Mouse (Mus musculus): ENCODE results near the gene Fhod1. TPM values are rescaled to one million over a fixed set of nuclear protein-coding genes. Genes with fewer than 3 reads are reported as not detected.

Gene Fhod1
- total RNA-seq, 4 experiments from 2014 or later = 21.1 to 28.8 (median 23.9) TPM

Small RNA genes lying within 50 kb of the gene (microRNA-seq; reads per million reads assigned to microRNA genes)
- gene Gm27320 (not detected), gene Mir328 (2,559 reads per million, percentile 87 among the genes with 10 or more reads in this experiment)

Other genes with a start within 250 kb of the Fhod1 start
- not detected for gene Ces4a, start 216.2 kb downstream of the Fhod1 start, total RNA-seq (2022)
- gene Cbfb, start 177.3 kb downstream of the Fhod1 start, total RNA-seq (2022) = 10 to 100 TPM; 87.8 to 96.8 (median 94.6) TPM
- gene D230025D16Rik, start 122.8 kb downstream of the Fhod1 start, total RNA-seq (2022) = 10 to 100 TPM; 24.7 to 38.2 (median 32.9) TPM
- gene B3gnt9, start 92.8 kb downstream of the Fhod1 start, total RNA-seq (2022) = 1 to 10 TPM; 1.1 to 1.7 (median 1.4) TPM
- 1 to 10 TPM; 2.3 to 4.2 (median 3.1) TPM for gene Tradd, start 83.3 kb downstream of the Fhod1 start, total RNA-seq (2022)
- 1 to 10 TPM in 2 of 4 experiments, under 1 TPM in 2; 0.36 to 1.3 (median 0.94) TPM for gene Fbxl8, start 83.3 kb downstream of the Fhod1 start, total RNA-seq (2022)
- 10 to 100 TPM in 2 of 4 experiments, 1 to 10 TPM in 2; 8.8 to 12.6 (median 10.9) TPM for gene Hsf4, start 78.2 kb downstream of the Fhod1 start, total RNA-seq (2022)
- gene Nol3, start 71.8 kb downstream of the Fhod1 start, total RNA-seq (2022) = 10 to 100 TPM; 30.0 to 40.5 (median 34.4) TPM
- under 1 TPM; 0.27 to 0.65 (median 0.42) TPM for gene 4931428F04Rik, start 58.1 kb downstream of the Fhod1 start, total RNA-seq (2022)
- 1 to 10 TPM in 2 of 4 experiments, under 1 TPM in 2; 0.94 to 2.5 (median 1.4) TPM for gene Exoc3l, start 51.9 kb downstream of the Fhod1 start, total RNA-seq (2022)
- gene E2f4, start 50.3 kb downstream of the Fhod1 start, total RNA-seq (2022) = 10 to 100 TPM; 28.1 to 37.8 (median 33.7) TPM
- 1 to 10 TPM in 3 of 4 experiments, under 1 TPM in 1; 0.99 to 2.7 (median 1.4) TPM for gene Elmo3, start 42.4 kb downstream of the Fhod1 start, total RNA-seq (2022)
- gene Lrrc29, start 21.7 kb downstream of the Fhod1 start, total RNA-seq (2022) = 1 to 10 TPM in 3 of 4 experiments, under 1 TPM in 1; 0.82 to 1.3 (median 1.0) TPM
- 10 to 100 TPM; 20.9 to 24.2 (median 22.9) TPM for gene Tmem208, start 21.6 kb downstream of the Fhod1 start, total RNA-seq (2022)
- under 1 TPM; 0.38 to 0.65 (median 0.52) TPM for gene Slc9a5, start 890 bp upstream of the Fhod1 start, total RNA-seq (2022)
- under 1 TPM in 1 of 4 experiments, not detected in 3; 0.12 TPM for gene Plekhg4, start 25.3 kb upstream of the Fhod1 start, total RNA-seq (2022)
- under 1 TPM in 2 of 4 experiments, not detected in 2; 0.08 to 0.49 TPM for gene Kctd19, start 65.5 kb upstream of the Fhod1 start, total RNA-seq (2022)
- under 1 TPM in 2 of 4 experiments, not detected in 2; 0.70 TPM for gene Lrrc36, start 65.6 kb upstream of the Fhod1 start, total RNA-seq (2022)
- gene Tppp3, start 123.6 kb upstream of the Fhod1 start, total RNA-seq (2022) = 10 to 100 TPM; 22.7 to 38.8 (median 34.2) TPM
- 10 to 100 TPM; 10.3 to 11.7 (median 11.4) TPM for gene Zdhhc1, start 148.9 kb upstream of the Fhod1 start, total RNA-seq (2022)
- gene Hsd11b2, start 170.8 kb upstream of the Fhod1 start, total RNA-seq (2022) = under 1 TPM in 2 of 4 experiments, not detected in 2; 0.12 to 0.62 TPM
- gene Atp6v0d1, start 218.1 kb upstream of the Fhod1 start, total RNA-seq (2022) = 10 to 100 TPM; 42.2 to 45.3 (median 44.1) TPM

All from gastrocnemius, adult 8-10 months (tissue).